10 mouse cellular contexts compared by ENCODE assay signal in genomic region chr15:101129412-101129811, GRCm38 (mm10). TPM values are rescaled to one million over a fixed set of nuclear protein-coding genes. Genes with fewer than 3 reads are reported as not detected.
DNase-seq lines count a peak whose midpoint lies in the region; ATAC-seq and TF ChIP-seq lines count a peak whose summit lies in the region.
"Had no signal": no experiment of that assay in that cellular context is flagged by ENCODE, and none has a peak within 500 bp of the region (broad histone marks: within the 10 kb centered on the region; RNA-seq: fewer than 3 reads in every experiment).

No protein-coding gene starts in this region.

- no peak for TF ChIP-seq CTCF in left cerebral cortex, adult 2 months (IDR thresholded peaks at IDR 0.05)

- H3K4me2 ChIP-seq in embryonic facial prominence, embryonic 14.5 days (ENCODE audit: low read depth, low read length), result peak overlapping the region; percentile 85
- peak overlapping the region; percentile 49 for H3K4me2 ChIP-seq in hindbrain, embryonic 13.5 days
- H3K4me2 ChIP-seq in midbrain, embryonic 15.5 days, result peak overlapping the region; percentile 44

- ATAC-seq in embryonic facial prominence, embryonic 14.5 days (ENCODE audit: low read depth), result no peak
- ATAC-seq in hindbrain, embryonic 13.5 days (ENCODE audit: low FRiP score), result no peak
- ATAC-seq in midbrain, embryonic 15.5 days (replicated peaks), result no peak
- no peak for ATAC-seq in erythroid progenitor cell, adult 5-6 weeks (replicated peaks; ENCODE audit: low FRiP score, poor library complexity, severe bottlenecking)
- ATAC-seq: Patski had no signal

- WGBS in embryonic facial prominence, embryonic 14.5 days, result 39% methylated on average over 5 of the region's 5 CpGs
- 41% methylated on average over 5 of the region's 5 CpGs for WGBS in hindbrain, embryonic 13.5 days
- 30% methylated on average over 5 of the region's 5 CpGs for WGBS in midbrain, embryonic 15.5 days

- H3K9ac ChIP-seq in embryonic facial prominence, embryonic 14.5 days (ENCODE audit: low read depth, low read length), result no peak overlapping the region; the same call in 1 of the 2 replicates
- no peak overlapping the region for H3K9ac ChIP-seq in hindbrain, embryonic 13.5 days
- H3K9ac ChIP-seq in midbrain, embryonic 15.5 days, result 0 out of 2 replicates have a peak overlapping the region, but pooled peaks have one; percentile 23

- no peak for DNase-seq in left cerebral cortex, adult 2 months (ENCODE audit: extremely low spot score in 1 of 2, low spot score in 2 of 2)
- no peak for DNase-seq in left cerebral cortex, postnatal 14 days (ENCODE audit: low spot score in 2 of 2)
- no peak for DNase-seq in embryonic facial prominence, embryonic 14.5 days (ENCODE audit: low spot score)
- DNase-seq in c-Kit-positive CD71-positive TER-119-positive erythroid progenitor cells, embryonic 14.5 days (ENCODE audit: low spot score), result no peak
- DNase-seq: right cerebral cortex, postnatal 14 days had no signal

- H3K27ac ChIP-seq in left cerebral cortex, adult 2 months, result peak overlapping the region; percentile 70
- H3K27ac ChIP-seq in embryonic facial prominence, embryonic 14.5 days (replicated peaks; ENCODE audit: low read depth, low read length), result no peak overlapping the region
- H3K27ac ChIP-seq in hindbrain, embryonic 13.5 days, result no peak overlapping the region
- H3K27ac ChIP-seq in midbrain, embryonic 15.5 days, result no peak overlapping the region

- H3K36me3 ChIP-seq in embryonic facial prominence, embryonic 14.5 days (ENCODE audit: control insufficient read depth, insufficient read depth, low read length), result no peaks in the 10 kb centered on the region
- H3K36me3 ChIP-seq in hindbrain, embryonic 13.5 days, result no peaks in the 10 kb centered on the region
- no peaks in the 10 kb centered on the region for H3K36me3 ChIP-seq in midbrain, embryonic 15.5 days (replicated peaks)

- H3K4me3 ChIP-seq in left cerebral cortex, adult 2 months, result peak overlapping the region; percentile 45
- H3K4me3 ChIP-seq in embryonic facial prominence, embryonic 14.5 days (ENCODE audit: low read depth, low read length), result peak overlapping the region; percentile 49
- H3K4me3 ChIP-seq in hindbrain, embryonic 13.5 days, result peak overlapping the region; percentile 33
- H3K4me3 ChIP-seq in midbrain, embryonic 15.5 days, result no peak overlapping the region

- no peaks in the 10 kb centered on the region for H3K9me3 ChIP-seq in embryonic facial prominence, embryonic 14.5 days (ENCODE audit: control insufficient read depth, low read length)
- no peaks in the 10 kb centered on the region for H3K9me3 ChIP-seq in hindbrain, embryonic 13.5 days
- H3K9me3 ChIP-seq in midbrain, embryonic 15.5 days, result no peaks in the 10 kb centered on the region

- intact Hi-C loops in left cerebral cortex, adult 2 months (cut with DNase I), result no loop called here
- intact Hi-C loops in left cerebral cortex, postnatal 14 days (cut with DNase I), result no loop called here

- peaks cover 9% of the 10 kb centered on the region; the same call in 1 of the 2 replicates for H3K27me3 ChIP-seq in embryonic facial prominence, embryonic 14.5 days (replicated peaks; ENCODE audit: control insufficient read depth, insufficient read depth, low read length)
- peaks cover 57% of the 10 kb centered on the region for H3K27me3 ChIP-seq in hindbrain, embryonic 13.5 days
- peaks cover 40% of the 10 kb centered on the region for H3K27me3 ChIP-seq in midbrain, embryonic 15.5 days (replicated peaks)

- H3K4me1 ChIP-seq in embryonic facial prominence, embryonic 14.5 days (ENCODE audit: control insufficient read depth, insufficient read depth, low read length), result peaks cover 43% of the 10 kb centered on the region
- peaks cover 34% of the 10 kb centered on the region for H3K4me1 ChIP-seq in hindbrain, embryonic 13.5 days (replicated peaks)
- peaks cover 11% of the 10 kb centered on the region for H3K4me1 ChIP-seq in midbrain, embryonic 15.5 days

RNA-seq across cellular contexts. Expression of gene Acvrl1, which starts 1.1 kb away (rescaled TPM):
- total RNA-seq in left cerebral cortex, adult 2 months (2021), result 10 to 100 TPM; 13.8 to 15.1 TPM
- 10 to 100 TPM; 12.9 to 17.1 TPM for total RNA-seq in left cerebral cortex, postnatal 14 days (2021)
- 11.5 and 13.5 TPM in 2 replicates for polyA plus RNA-seq in embryonic facial prominence, embryonic 14.5 days (2014; fragmentation: Nextera tagmentation; extraction: Ambion mirVana)
- 7.9 and 8.6 TPM in 2 replicates for polyA plus RNA-seq in hindbrain, embryonic 13.5 days (2015; fragmentation: Nextera tagmentation; extraction: Ambion mirVana)
- 8.6 and 8.7 TPM in 2 replicates for polyA plus RNA-seq in midbrain, embryonic 15.5 days (2015; fragmentation: Nextera tagmentation; extraction: Ambion mirVana)
- total RNA-seq in erythroid progenitor cell, adult 5-6 weeks (2015; ENCODE audit: low replicate concordance), result 1.1 and 23.1 TPM in 2 replicates
- 0.08 and 1.3 TPM in 2 replicates for total RNA-seq in erythroid progenitor cell, adult 5-6 weeks (2017; ENCODE audit: low replicate concordance)
- polyA plus RNA-seq: Patski had no signal

RNA-seq across cellular contexts. Expression of gene Ankrd33, which starts 13.9 kb away (rescaled TPM):
- total RNA-seq in left cerebral cortex, adult 2 months (2021), result not detected
- under 1 TPM in 1 of 2 experiments, not detected in 1; 0.21 TPM for total RNA-seq in left cerebral cortex, postnatal 14 days (2021)
- not detected in 2 replicates for polyA plus RNA-seq in embryonic facial prominence, embryonic 14.5 days (2014; fragmentation: Nextera tagmentation; extraction: Ambion mirVana)
- polyA plus RNA-seq in hindbrain, embryonic 13.5 days (2015; fragmentation: Nextera tagmentation; extraction: Ambion mirVana), result not detected in 2 replicates
- not detected in 2 replicates for polyA plus RNA-seq in midbrain, embryonic 15.5 days (2015; fragmentation: Nextera tagmentation; extraction: Ambion mirVana)
- total RNA-seq in erythroid progenitor cell, adult 5-6 weeks (2015; ENCODE audit: low replicate concordance), result not detected in 2 replicates
- total RNA-seq in erythroid progenitor cell, adult 5-6 weeks (2017; ENCODE audit: low replicate concordance), result not detected in 2 replicates
- polyA plus RNA-seq: Patski; urinary bladder, adult 2 months had no signal

RNA-seq across cellular contexts. Expression of gene Acvr1b, which starts 44.5 kb away (rescaled TPM):
- 100 to 1,000 TPM; 102 to 114 TPM for total RNA-seq in left cerebral cortex, adult 2 months (2021)
- 100 to 1,000 TPM; 112 to 121 TPM for total RNA-seq in left cerebral cortex, postnatal 14 days (2021)
- polyA plus RNA-seq in embryonic facial prominence, embryonic 14.5 days (2014; fragmentation: Nextera tagmentation; extraction: Ambion mirVana), result 10.2 and 10.7 TPM in 2 replicates
- polyA plus RNA-seq in hindbrain, embryonic 13.5 days (2015; fragmentation: Nextera tagmentation; extraction: Ambion mirVana), result 19.6 and 20.5 TPM in 2 replicates
- polyA plus RNA-seq in midbrain, embryonic 15.5 days (2015; fragmentation: Nextera tagmentation; extraction: Ambion mirVana), result 23.3 and 24.9 TPM in 2 replicates
- 0.84 and 1.8 TPM in 2 replicates for total RNA-seq in erythroid progenitor cell, adult 5-6 weeks (2015; ENCODE audit: low replicate concordance)
- 1.2 and 1.4 TPM in 2 replicates for total RNA-seq in erythroid progenitor cell, adult 5-6 weeks (2017; ENCODE audit: low replicate concordance)

RNA-seq across cellular contexts. Expression of gene Fignl2, which starts 51.0 kb away (rescaled TPM):
- total RNA-seq in left cerebral cortex, adult 2 months (2021), result 1 to 10 TPM; 1.2 to 1.4 TPM
- total RNA-seq in left cerebral cortex, postnatal 14 days (2021), result 1 to 10 TPM in 1 of 2 experiments, under 1 TPM in 1; 0.99 to 1.5 TPM
- polyA plus RNA-seq in embryonic facial prominence, embryonic 14.5 days (2014; fragmentation: Nextera tagmentation; extraction: Ambion mirVana), result 0.26 and 0.30 TPM in 2 replicates
- 0.16 and 0.23 TPM in 2 replicates for polyA plus RNA-seq in hindbrain, embryonic 13.5 days (2015; fragmentation: Nextera tagmentation; extraction: Ambion mirVana)
- polyA plus RNA-seq in midbrain, embryonic 15.5 days (2015; fragmentation: Nextera tagmentation; extraction: Ambion mirVana), result 0.09 TPM in 1 of 2 replicates, not detected in the other
- total RNA-seq in erythroid progenitor cell, adult 5-6 weeks (2015; ENCODE audit: low replicate concordance), result not detected in 2 replicates
- not detected in 2 replicates for total RNA-seq in erythroid progenitor cell, adult 5-6 weeks (2017; ENCODE audit: low replicate concordance)

Comparison
In these comparisons a context has a peak if more than half of its experiments do, and no peak if none do; other contexts are left out.
1. RNA of gene Acvr1b, which starts 44.5 kb away (total RNA-seq): 112 to 121 TPM in left cerebral cortex, postnatal 14 days and 102 to 114 TPM in left cerebral cortex, adult 2 months; 0.84 to 1.8 TPM in erythroid progenitor cell, adult 5-6 weeks; every median in the first group is over 10 times any median in the second.
2. Peak in every context shown above with its lines, with median percentiles within 50 percentile points of each other: H3K4me2 ChIP-seq.